Mouse (Mus musculus) E14TG2a.4 (cell line): ENCODE results near the gene Atg2a.

Experiments used
- CTCF ChIP-seq: conservative IDR thresholded peaks from 2 replicates; pipeline ENCODE4 v1.5.1; 2014; ENCODE audit warnings: low read length
- NANOG ChIP-seq: IDR thresholded peaks from 2 replicates; pipeline ENCODE4 v1.6.1; 2014; ENCODE audit warnings: borderline replicate concordance, low read length, mixed read lengths
- POU5F1 ChIP-seq: IDR thresholded peaks from 2 replicates; pipeline ENCODE4 v1.6.1; 2014; ENCODE audit warnings: low read length, borderline replicate concordance

GRCm38 (mm10) chr19:6235084-6236052 lies 6.1 kb upstream of the Atg2a start, which contains the start of gene Ppp2r5b:
- no peak for TF ChIP-seq CTCF
- no peak for TF ChIP-seq NANOG
- no peak for TF ChIP-seq POU5F1
